20 mouse cellular contexts compared by ENCODE assay signal in genomic region chr9:14544034-14544757, GRCm38 (mm10). TPM values are rescaled to one million over a fixed set of nuclear protein-coding genes. Genes with fewer than 3 reads are reported as not detected.
DNase-seq lines count a peak whose midpoint lies in the region; ATAC-seq lines count a peak whose summit lies in the region.
"Had no signal": no experiment of that assay in that cellular context is flagged by ENCODE, and none has a peak within 500 bp of the region (broad histone marks: within the 10 kb centered on the region; RNA-seq: fewer than 3 reads in every experiment).

No protein-coding gene starts in this region.

- no peak overlapping the region for H3K4me3 ChIP-seq in heart, embryonic 13.5 days
- no peak overlapping the region for H3K4me3 ChIP-seq in liver, embryonic 12.5 days
- no peak overlapping the region for H3K4me3 ChIP-seq in lung, embryonic 16.5 days (ENCODE audit: low read length)
- H3K4me3 ChIP-seq: embryonic facial prominence, embryonic 13.5 days; forebrain, embryonic 12.5 days; hindbrain, embryonic 13.5 days; intestine, embryonic 15.5 days; limb, embryonic 12.5 days; midbrain, embryonic 13.5 days; myocyte had no signal

- peak overlapping the region; percentile 44; the same call in 1 of the 2 replicates for H3K27ac ChIP-seq in heart, embryonic 13.5 days (replicated peaks)
- H3K27ac ChIP-seq in liver, embryonic 12.5 days, result no peak overlapping the region
- peak overlapping the region; percentile 84 for H3K27ac ChIP-seq in lung, embryonic 16.5 days (ENCODE audit: low read length)
- H3K27ac ChIP-seq: forebrain, embryonic 12.5 days; hindbrain, embryonic 13.5 days; intestine, embryonic 15.5 days; limb, embryonic 12.5 days; macrophage; midbrain, embryonic 13.5 days had no signal

- no peak for DNase-seq in heart, postnatal 10 days
- no peak for DNase-seq in liver
- no peak for DNase-seq in ovary, postnatal 36 days (ENCODE audit: low spot score)
- no peak for DNase-seq in right cerebral cortex, postnatal 10 days (ENCODE audit: low spot score in 2 of 2)
- DNase-seq: adrenal gland, adult 8-10 months; cerebellum, adult 18-20 months; right cerebral cortex, postnatal 14 days; thymus, postnatal 4 days had no signal

- no peaks in the 10 kb centered on the region for H3K27me3 ChIP-seq in heart, embryonic 13.5 days (replicated peaks)
- no peaks in the 10 kb centered on the region for H3K27me3 ChIP-seq in liver, embryonic 12.5 days (replicated peaks)
- H3K27me3 ChIP-seq in lung, embryonic 16.5 days (ENCODE audit: control insufficient read depth, insufficient read depth, low read depth, low read length), result no peaks in the 10 kb centered on the region
- H3K27me3 ChIP-seq: embryonic facial prominence, embryonic 13.5 days; forebrain, embryonic 12.5 days; hindbrain, embryonic 13.5 days; intestine, embryonic 15.5 days; limb, embryonic 12.5 days; midbrain, embryonic 13.5 days had no signal

- intact Hi-C loops in heart, postnatal 10 days (cut with DNase I), result no loop called here

- WGBS in heart, embryonic 13.5 days, result 32% methylated on average over 9 of the region's 9 CpGs
- 42% methylated on average over 9 of the region's 9 CpGs for WGBS in liver, embryonic 12.5 days (ENCODE audit: insufficient replicate concordance)
- 32% methylated on average over 9 of the region's 9 CpGs for WGBS in lung, embryonic 16.5 days

- no peak for ATAC-seq in heart, embryonic 13.5 days (ENCODE audit: extremely low read depth, insufficient number of reproducible peaks, low FRiP score, low TSS enrichment)
- peak; percentile 18; the same call in 1 of the 2 replicates for ATAC-seq in liver, embryonic 12.5 days
- ATAC-seq in lung, embryonic 16.5 days (ENCODE audit: low read depth), result peak; percentile 81
- ATAC-seq: intestine, embryonic 15.5 days; midbrain, embryonic 13.5 days had no signal

- peaks cover 97% of the 10 kb centered on the region for H3K36me3 ChIP-seq in heart, embryonic 13.5 days
- H3K36me3 ChIP-seq in liver, embryonic 12.5 days, result peaks cover 20% of the 10 kb centered on the region
- peaks cover 38% of the 10 kb centered on the region for H3K36me3 ChIP-seq in lung, embryonic 16.5 days (ENCODE audit: control insufficient read depth, insufficient read depth, low read length)

- H3K4me2 ChIP-seq in heart, embryonic 13.5 days, result peak overlapping the region; percentile 22
- no peak overlapping the region for H3K4me2 ChIP-seq in liver, embryonic 12.5 days
- peak overlapping the region; percentile 5; the same call in 1 of the 2 replicates for H3K4me2 ChIP-seq in lung, embryonic 16.5 days (ENCODE audit: low read depth, low read length)
- H3K4me2 ChIP-seq: embryonic facial prominence, embryonic 13.5 days; forebrain, embryonic 12.5 days; hindbrain, embryonic 13.5 days; intestine, embryonic 15.5 days; limb, embryonic 12.5 days; midbrain, embryonic 13.5 days had no signal

- peaks cover 38% of the 10 kb centered on the region for H3K4me1 ChIP-seq in heart, embryonic 13.5 days
- no peaks in the 10 kb centered on the region for H3K4me1 ChIP-seq in liver, embryonic 12.5 days
- 0 out of 2 replicates have a peak, but pooled peaks cover 4% of the 10 kb centered on the region for H3K4me1 ChIP-seq in lung, embryonic 16.5 days (replicated peaks; ENCODE audit: control insufficient read depth, insufficient read depth, low read length)
- H3K4me1 ChIP-seq: forebrain, embryonic 12.5 days; hindbrain, embryonic 13.5 days; midbrain, embryonic 13.5 days had no signal

- peak overlapping the region; percentile 15; the same call in 1 of the 2 replicates for H3K9ac ChIP-seq in heart, embryonic 13.5 days
- no peak overlapping the region for H3K9ac ChIP-seq in liver, embryonic 12.5 days
- H3K9ac ChIP-seq in lung, embryonic 16.5 days (ENCODE audit: low read length), result no peak overlapping the region
- H3K9ac ChIP-seq: embryonic facial prominence, embryonic 13.5 days; forebrain, embryonic 12.5 days; hindbrain, embryonic 13.5 days; intestine, embryonic 15.5 days; limb, embryonic 12.5 days; midbrain, embryonic 13.5 days had no signal

- no peaks in the 10 kb centered on the region for H3K9me3 ChIP-seq in heart, embryonic 13.5 days
- no peaks in the 10 kb centered on the region for H3K9me3 ChIP-seq in liver, embryonic 12.5 days (replicated peaks)
- H3K9me3 ChIP-seq in lung, embryonic 16.5 days (ENCODE audit: control insufficient read depth, low read length), result no peaks in the 10 kb centered on the region
- H3K9me3 ChIP-seq: embryonic facial prominence, embryonic 13.5 days; forebrain, embryonic 12.5 days; hindbrain, embryonic 13.5 days; intestine, embryonic 15.5 days; limb, embryonic 12.5 days; midbrain, embryonic 13.5 days had no signal

RNA-seq across cellular contexts. Expression of gene Cwc15, which starts 43.8 kb away (rescaled TPM):
- polyA plus RNA-seq in heart, embryonic 13.5 days (2015; fragmentation: Nextera tagmentation; extraction: Ambion mirVana), result 111 and 116 TPM in 2 replicates
- total RNA-seq in heart, postnatal 10 days (2021), result 10 to 100 TPM; 79.2 to 80.4 TPM
- polyA plus RNA-seq in liver, embryonic 12.5 days (2016; fragmentation: Nextera tagmentation; extraction: Ambion mirVana), result 93.8 and 94.8 TPM in 2 replicates
- polyA plus RNA-seq in lung, embryonic 16.5 days (2015; fragmentation: Nextera tagmentation; extraction: Ambion mirVana), result 147 and 158 TPM in 2 replicates

RNA-seq across cellular contexts. Expression of gene Kdm4d, which starts 43.9 kb away (rescaled TPM):
- polyA plus RNA-seq in heart, embryonic 13.5 days (2015; fragmentation: Nextera tagmentation; extraction: Ambion mirVana), result 0.19 TPM in 1 of 2 replicates, not detected in the other
- not detected for total RNA-seq in heart, postnatal 10 days (2021)
- polyA plus RNA-seq in liver, embryonic 12.5 days (2016; fragmentation: Nextera tagmentation; extraction: Ambion mirVana), result 0.10 TPM in 2 replicates
- 0.25 and 0.30 TPM in 2 replicates for polyA plus RNA-seq in lung, embryonic 16.5 days (2015; fragmentation: Nextera tagmentation; extraction: Ambion mirVana)
- polyA plus RNA-seq: large intestine, adult 2 months; macrophage; myocyte had no signal
